Mouse (Mus musculus): ENCODE measurements at regions not wholly inside any gene's neighbourhood (a gene's known extent, or its start where the extent isn't known, plus 50 kb on each side); places are given as distances from the start of the nearest gene placed in this dataset.

DNA sequence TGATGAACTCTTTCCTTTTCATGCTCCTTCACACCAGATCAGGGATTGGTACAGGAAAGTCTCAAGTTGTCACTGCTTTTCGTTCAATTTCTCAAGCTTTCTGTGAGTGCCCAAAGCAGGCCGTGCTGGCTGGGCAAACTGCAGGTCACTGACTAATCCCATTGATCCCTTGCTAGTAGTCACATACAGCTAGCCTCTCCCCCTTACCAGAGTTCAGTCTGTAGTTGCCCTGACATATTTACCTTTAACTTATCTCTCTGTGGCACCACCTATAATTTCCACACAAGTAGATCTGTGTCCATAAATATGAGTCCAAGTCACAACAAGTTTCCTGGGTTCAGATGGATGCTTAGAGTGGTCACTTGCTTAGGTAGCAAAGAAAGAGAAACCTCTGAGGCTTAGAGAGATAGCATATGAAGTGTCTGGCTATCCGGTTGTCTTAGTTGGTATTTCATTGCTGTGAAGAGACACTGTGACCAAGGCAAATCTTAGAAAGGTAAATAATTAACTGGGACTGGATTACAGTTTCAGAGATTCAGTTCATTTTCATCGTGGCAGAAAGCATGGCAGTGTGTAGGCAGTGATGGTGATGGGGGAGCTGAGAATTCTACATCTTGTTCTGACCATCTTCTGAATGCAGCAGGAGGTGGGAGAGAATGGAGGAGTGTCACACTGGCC is 362.8 kb upstream of the Pcsk5 start:
- DNase-seq, result no peak

DNA sequence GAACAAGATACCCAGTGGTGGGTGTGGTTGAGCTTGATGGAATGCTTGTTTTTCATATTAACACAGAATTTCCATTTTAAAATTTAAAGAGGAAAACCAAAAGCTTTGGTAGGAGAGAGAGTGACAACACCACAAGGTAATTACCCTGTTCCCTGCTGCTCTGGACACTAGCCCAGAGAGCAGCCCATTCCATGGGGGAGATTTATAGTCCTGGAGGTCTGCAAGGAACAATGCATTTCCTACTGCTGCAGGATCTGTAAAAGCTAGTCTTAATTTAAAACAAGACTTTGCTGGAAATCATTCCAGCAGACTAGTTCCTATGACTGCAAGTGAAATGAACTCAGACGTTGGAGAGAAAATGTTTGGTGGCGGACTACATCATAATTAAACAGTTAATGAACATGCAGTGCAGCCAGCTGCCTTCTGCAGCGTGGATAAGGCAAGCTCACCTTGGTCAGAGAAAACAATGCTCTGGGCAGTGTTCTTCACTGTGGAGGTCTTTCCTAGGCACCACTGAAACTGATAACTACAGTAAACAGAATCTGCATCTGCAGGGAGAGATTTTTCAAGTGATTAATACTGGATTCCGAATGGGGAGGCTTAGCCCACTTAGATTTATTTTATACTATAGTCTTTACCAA is 351.8 kb upstream of the Pcsk5 start:
- no peak for DNase-seq

DNA sequence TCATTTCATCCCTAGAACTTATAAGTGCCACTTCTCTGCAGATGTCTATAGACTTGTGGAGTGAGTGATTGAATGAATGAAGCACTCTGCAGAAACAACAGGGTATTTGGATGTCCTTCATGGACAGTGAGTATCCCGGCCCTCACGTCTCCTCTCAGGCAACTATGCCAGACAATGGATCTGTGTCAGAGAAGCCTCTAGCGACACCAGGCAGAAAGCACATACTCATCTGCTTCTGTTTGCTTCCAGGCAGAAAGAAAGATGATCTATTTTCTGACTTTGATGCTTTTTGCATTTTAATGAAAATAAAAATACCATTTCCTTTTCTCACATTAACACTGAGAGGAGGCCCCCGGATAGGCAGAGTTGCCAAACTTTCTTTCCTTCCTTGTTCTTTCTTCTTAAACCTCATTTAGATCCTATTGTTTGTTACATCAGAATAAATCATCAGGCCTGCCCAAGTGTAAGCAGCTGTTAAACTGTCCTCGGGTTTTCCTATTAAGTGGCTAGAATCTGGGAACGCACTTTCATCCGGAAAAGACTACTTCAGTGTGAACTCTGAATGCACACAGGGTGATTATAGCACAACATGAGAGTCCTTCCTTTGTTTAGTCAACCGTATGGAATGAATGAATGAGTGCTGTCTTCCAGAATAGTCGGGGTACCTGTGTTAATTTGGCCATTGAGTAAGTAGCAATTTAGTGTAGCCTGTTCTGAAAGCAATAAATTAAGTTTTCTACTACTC is 350.9 kb upstream of the Pcsk5 start:
- DNase-seq, result no peak

DNA sequence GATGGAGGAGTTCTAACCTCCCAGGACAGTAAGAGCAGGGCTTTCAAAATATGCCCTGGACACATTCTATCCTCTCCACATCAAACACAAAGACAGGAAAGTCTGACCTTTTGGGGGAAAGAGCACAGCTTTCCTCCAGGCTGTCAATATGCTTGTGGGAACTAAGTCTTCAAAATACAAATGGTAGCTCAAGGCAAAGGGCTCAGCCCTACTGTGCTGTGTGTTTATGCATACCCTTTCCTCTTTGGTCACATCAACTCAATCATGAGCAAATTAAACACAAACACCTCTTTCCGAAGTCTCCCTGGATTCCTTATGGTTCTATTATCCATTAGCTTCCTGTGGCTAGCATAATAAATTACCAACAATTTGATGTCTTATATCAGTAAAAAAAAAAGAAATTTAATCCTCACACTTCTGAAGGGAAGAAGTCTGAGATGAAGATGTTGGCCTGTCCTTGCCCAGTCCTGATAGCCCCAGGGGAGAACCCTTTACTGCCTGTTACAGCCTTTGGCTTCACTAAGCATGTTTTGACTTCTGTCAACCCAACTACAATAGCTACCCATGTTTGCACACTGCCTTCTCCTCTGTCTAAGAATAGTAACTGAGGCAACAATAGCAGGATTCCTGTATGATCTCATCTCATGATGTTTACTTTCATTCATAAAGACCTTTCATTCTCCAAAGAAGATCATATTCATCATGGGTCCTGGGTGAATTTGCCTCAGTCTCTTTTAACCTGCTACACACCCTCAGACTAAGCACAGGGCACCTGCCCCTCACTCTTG is 348.5 kb upstream of the Pcsk5 start:
- no peak for DNase-seq

DNA sequence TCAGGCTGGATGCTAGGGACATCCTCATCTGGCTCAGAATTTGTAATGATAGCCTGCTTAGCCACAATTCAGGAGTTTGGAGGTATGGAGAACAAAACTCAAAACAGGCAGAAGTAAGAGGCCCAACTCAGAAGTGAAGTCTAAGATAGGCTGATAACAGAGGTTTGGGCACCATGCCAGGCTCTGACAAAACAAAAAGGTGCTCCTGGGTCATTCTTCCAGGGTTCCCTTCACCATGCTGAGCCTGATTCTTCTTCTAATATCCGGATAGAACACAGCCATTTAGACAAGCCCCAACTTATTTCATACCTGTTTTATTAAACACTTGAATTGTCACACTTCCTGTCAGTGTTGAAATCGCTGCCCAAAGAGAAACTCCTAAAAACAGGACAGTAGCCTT is 347.8 kb upstream of the Pcsk5 start:
- no peak for DNase-seq

DNA sequence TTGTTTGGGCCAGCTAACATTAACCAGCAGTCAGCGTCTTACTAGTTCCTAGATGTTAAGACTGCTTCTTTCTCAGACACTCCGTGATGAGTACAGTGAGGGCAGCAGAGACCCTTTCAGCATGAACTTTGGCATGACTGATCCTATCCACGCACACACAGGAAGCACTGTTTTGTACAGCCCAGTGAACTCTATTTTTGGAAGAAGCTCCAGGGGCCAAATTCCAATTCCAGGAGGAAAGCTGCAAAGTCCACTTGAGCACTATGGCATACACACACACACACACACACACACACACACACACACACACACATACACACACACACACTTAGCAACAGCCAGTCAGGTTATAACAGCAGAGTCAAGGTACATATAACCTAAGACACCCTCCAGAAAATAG is 338.8 kb upstream of the Pcsk5 start:
- DNase-seq, result no peak

DNA sequence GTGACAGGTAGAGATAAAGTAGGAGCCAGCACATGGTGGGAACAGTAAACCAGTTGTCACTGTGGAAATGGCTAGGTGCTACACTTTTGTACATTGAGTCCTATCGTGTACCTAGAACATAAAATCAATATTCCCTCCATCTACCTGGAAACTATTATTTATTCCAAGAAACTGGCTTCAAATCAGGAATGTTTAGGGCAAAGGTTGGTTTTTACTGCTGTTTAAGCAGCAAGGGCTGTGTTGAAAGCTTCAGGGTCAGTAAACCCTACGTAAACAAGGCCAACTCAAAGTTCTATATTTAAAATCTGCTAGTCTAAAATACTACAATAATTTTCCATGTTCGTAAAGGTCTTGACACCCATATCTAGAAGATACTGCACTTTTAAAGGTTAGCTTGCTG is 309.1 kb upstream of the Pcsk5 start:
- no peak for DNase-seq

DNA sequence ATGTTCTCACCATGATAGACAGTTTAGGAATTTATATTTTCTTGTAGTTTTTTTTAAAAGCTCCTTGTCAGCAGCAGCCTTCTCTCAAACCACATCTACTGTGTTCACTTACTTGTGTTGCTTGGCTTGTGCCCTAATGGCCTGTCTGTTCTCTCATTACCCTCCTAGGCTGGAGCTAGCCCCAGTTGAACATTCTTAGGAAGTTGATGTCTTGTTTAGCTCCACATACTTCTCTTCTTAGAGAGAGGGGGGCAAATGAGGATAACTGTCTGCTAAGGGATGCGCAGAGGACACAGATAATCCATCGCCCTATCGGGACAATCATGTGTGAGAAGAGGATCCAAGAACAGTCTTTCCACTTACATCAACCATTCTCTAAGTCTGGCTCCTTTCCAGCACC is 293.5 kb upstream of the Pcsk5 start:
- DNase-seq, result no peak

DNA sequence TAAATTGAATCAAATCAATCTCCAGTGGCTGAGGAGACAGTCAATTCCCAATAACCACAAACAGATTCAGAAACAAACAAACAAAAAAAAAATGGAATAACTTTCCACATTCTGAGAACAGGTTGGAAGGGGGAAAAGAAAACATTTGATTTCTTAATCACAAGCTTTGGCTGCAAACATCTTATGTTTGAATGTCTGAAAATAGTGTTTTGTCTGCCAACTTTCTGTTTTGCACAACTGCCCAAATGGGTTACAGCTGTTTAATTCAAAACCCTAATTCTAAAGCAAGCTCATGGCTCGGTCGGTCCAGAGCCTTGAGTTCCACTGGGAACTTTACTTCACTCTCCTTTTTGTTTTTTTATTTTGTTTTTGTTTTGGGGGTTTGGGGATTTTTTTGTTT is 291.4 kb upstream of the Pcsk5 start:
- no peak for DNase-seq

DNA sequence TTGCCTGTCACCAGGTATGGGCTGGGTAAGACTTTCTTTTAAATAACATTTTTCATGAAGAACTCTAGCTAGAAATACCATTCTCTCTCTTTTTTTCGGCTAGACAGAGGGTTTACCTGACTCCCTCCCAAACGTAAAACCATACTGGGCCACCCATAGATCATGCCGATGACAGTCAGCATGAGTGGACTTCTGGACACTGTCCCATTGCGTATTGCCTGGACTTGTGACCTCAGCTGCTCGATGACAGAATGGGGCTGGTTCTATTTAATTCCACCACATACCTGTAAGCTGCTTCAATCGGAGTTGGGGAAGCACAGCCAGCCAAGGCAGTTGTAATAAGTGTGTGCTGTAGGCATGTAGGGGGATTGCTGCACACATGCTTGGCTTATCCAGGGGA is 268.8 kb upstream of the Pcsk5 start:
- DNase-seq, result no peak

DNA sequence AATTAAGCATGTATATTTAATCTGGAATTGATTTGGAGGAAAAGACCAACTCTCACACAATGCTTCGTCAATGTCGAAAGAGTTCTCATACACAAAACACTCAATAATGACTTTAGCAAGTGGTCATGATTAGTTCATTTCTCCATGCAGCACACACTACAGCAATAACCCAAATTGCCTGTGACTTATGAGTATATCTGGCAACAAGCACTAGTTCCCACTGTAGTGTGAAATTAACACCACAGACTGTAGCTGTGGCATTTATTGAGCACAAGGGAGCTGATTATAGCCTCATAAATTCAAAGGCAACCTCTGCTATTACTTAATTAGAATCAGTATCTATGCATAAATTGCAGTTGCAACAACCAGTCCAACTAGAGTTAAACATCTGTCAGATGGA is 267.2 kb upstream of the Pcsk5 start:
- no peak for DNase-seq

DNA sequence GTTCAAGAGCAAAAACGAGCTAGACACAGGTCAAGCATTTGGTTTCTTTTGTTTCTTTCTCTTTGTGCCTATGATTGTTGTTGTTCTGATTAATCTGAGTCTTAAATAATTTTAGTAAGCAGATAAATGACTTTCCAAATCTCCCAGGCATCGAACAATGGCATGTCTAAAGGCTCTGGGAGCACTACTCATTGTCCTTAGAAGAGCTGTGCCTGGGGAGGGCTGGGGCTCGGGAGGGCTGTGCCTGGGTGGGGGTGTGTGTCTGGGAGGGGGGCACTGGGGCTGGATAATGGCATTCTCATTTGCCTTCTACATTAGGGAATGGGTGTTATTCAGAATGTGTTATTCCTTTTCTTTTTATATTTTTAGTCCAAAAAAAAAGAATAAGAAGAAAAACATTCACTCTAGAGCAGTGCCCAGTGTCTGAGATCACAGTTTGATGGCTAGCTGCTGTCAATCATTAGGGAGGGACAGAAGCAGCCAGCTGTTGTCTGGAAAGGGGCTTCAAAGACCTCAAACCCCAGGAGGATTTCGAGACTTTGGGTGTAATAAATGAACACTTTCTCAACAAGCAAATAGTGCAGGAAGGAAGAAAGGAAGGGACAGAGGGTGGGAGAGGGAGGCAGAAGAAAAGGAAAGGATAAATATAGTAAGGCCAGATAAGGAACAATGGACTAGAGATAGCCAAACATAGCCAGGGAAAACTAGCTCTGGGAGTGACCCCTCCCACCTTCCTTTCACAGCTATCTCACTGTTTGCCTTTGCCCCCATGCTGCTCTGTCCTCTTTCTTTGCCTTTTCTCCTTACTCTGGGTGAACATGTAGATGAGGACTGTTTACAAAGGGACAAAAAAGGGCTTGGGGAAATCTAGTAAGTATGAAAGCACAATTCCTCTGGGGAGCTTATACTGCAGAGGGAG is 264.2 kb upstream of the Pcsk5 start:
- DNase-seq, result no peak

DNA sequence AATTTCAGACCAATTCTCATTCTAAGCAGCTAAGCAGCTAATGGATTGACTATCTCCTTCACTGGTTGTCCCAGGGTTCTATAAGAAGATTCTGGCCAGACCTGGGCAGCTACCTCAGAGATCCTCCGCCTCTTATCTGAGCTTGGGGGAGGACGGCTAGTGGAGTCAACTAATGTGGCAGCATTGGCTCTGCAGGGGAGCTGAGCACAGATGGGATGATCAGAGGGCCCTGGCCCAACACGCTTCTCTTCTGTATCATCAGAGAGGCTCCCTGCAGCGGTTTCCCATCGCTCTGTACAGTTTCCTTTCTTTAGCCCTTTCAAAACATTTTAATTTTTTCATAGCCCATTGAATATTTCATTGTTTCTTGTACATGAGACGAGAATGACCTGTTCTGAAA is 245.9 kb upstream of the Pcsk5 start:
- peak; percentile 41 for DNase-seq

DNA sequence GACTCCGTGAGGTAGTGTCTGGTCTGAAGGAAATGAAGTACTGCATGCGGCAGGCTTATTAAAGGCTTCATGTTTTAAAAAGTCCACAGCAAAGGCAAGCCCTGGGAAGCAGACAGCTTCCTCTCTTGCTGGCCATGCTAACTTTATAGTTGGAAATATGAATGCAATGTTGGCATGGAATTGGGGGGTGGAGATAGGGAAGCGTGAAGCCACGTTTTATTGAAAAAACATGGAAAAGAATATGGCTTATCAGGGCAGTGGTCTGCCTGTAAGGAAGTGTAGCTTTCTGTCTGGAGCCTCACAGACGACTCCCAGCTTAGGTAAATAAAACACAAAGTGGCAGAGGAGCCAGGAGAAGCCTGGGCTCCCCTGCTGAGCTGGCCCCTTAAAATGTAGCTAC is 231.5 kb upstream of the Pcsk5 start:
- no peak for DNase-seq

DNA sequence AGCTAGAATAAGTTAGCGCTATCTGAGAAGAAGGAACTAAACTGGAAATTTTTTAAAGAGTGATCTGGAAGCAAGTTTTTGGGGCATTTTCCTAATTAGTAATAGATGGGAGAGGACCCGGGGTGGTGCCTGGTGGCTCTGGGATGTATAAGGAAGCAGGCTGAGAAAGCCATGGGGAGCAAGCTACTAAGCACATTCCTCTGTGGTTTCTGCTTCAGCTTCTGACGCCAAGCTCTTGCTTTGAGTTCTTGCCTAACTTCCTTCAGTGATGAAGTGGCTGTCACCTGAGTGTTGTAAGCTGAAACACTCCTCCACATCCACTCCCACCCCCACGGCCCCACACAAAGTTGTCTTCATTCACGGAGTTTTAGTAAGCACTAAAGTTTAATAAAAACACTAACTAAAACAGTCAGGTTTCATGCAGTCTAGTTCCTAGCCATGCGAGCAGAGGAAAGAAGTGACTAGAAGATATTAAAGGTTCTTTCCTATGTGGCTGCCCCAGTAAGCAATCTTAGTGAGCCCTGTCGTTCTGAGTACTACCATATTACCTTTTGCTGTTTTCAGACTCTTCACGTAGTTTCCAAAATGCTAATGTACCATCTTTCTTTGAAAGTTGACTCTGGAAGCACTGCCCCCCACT is 230.5 kb upstream of the Pcsk5 start:
- no peak for DNase-seq

DNA sequence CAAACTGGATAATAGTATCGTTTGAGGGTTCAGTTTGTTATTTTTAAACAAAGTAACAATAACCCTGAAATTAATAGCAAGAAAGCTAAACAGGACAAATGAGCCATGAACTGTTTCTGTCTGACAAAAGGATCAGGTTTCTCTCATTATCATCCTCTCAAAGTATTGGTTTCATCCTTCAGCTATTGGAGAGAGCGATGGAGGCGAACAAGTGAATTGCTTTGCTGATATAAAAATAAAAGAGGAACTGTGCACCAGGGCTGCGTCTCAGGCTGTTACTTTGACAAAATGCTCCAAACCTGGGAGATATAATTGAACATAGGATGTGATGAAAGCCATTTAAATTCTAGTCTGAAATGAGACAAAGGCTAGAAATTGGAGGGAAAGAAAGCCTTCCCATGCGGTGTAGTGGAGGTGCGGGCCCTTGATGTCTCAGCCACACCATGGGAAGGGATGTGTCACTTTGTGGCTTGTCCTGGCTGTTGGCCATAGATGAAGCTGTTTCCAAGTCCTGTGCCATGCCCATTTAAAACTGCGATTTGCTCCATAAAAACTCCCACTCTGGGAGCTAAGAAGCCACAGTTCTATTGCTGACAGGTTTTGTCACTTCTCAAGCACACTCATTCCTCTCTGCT is 219.9 kb upstream of the Pcsk5 start:
- no peak for DNase-seq

DNA sequence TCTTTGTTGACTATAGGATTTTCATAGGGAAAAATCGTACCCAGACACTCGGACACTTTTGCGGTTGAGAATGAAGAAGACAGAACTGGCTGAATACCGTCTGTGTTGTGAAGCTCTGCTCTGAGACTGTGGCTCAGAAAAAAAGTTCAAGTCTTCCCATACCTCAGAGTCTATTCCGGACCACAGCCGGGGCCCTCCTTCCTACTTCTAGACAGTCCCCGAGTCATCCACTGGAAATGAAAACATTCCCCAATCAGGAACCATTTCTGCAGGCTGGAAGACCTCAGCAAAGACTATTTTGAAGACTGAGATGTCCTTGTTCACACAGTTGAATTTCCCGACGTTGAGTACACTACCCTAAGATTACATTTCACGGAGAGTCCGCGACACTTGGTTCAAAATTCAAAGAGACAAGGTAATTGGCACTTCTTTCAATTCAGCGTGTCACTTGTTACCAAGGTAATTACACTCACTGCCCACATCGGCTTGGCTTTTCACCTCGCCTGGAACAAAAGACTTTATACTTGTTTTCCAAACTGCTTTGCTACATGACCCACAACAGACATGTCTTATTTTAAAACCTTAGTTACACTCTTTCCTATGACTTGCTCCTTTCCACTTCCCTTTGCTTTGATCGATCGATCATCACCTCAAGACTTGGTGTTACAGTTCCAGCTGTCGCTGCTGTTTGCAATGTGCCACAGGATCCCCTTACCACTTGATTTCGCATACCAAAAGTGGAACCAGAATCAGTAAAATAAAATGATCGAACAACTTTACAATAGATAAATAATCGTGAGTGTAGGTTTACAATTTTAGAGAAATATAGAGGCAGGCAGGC is 219.2 kb upstream of the Pcsk5 start:
- DNase-seq, result no peak

DNA sequence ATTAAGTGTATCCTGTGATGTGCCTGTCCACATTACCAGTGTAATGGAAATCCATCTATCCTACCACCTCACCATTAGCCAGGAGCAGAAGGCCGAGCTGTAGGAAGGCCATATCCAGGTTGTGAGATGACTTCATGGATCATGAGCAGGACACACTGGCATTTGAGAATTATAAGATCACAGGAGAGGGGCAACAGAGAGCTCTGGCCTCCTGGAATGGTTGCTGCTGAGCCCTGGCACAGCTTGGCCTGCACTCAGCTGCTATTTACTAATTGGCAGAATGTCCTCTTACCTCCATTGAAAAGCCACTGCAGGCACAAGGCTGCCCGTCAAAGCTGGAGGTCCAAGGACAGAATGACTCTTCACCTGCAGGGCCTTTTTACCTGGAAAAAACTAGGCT is 212.9 kb upstream of the Pcsk5 start:
- peak; percentile 13 for DNase-seq

DNA sequence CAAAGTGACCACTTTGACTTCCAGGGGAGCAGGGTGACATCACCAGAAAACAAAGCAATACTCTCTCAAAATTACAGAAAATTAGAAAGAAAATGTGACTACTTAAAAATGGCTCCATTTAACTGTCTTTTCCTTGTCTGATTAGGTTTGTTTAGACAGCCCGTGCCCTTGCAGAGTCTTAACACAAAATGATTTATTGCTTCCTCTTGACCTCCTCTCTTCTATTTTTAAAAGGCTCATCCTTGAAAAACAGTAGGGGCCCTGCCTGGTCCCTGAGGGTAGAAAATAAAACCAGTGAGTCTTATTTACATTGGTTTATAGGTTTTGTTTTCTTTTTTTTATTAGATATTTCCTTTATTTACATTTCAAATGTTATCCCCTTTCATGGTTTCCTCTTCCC is 196.8 kb upstream of the Pcsk5 start:
- no peak for DNase-seq

DNA sequence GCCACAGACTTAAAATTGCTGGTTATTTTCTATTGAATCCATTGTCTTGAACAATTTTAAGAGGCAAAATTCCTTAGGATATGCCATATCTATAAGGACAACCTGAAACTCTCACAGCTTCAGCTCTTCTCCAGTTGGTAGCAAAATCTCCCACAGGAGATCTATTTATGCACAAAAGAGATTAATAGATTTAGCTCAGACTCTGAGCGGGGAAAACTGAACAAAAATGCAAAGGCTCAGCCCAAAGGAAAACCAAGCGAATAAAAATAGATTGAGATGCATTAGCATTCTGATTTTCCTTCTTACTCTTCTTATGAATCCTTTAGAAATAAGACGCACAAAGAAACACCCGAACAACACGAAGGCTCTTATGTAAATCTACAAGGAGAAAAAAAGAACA is 196.2 kb upstream of the Pcsk5 start:
- DNase-seq, result no peak

DNA sequence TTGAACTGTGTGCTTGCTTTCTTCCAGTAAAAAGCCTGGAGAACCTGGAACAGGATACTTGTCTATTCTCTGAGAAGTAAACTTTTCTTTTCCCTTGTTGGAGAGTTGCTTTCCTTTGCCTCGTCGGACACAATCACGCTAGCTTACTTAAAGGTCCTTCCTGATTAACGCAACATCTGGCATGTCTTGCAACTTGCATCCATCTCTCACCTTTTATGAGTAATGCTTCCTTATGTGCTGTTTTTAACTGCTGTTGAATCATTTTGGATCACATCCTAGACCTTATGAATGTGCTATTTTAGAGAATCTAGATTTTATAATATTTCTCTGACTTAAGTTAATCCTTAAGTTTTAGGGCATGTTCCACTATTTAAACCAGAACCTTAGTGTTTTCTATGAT is 188.4 kb upstream of the Pcsk5 start:
- no peak for DNase-seq

Data from cerebellum, adult 9-10 months (tissue).